Mouse (Mus musculus) CD4-positive, CD25-positive, alpha-beta regulatory T cell, adult 2 months (primary cell): Measurements from ENCODE around the gene Mapkapk3.
A peak's percentile ranks its signal among the peaks of the same experiment; 100 is the strongest.

Source experiments
- DNase-seq: peaks from one replicate; pipeline ENCODE4 v3.0.0-alpha.2; 2012; ENCODE audit warnings: low read depth, low spot score

Gene Mapkapk3

DNA sequence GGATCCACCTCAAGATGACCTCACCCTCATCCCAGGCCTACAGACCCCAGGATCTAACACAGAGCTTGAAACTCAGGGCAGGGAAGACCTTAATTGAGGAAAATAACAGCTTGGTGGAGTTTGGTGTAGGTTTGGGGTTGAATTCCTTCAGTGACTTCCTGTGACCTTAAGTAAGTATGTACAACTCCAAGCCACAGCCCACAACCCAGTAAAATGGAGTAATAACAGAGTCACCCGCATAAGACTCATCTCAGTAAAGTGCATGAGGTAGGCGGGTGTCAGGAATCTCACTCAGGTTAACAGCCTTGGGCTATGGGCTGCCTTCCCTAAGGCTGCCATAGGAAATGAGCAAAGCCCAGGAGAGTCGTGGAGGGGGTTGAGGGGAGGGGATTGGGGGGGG, 24.9 kb downstream of the Mapkapk3 start:
- no peak for DNase-seq

DNA sequence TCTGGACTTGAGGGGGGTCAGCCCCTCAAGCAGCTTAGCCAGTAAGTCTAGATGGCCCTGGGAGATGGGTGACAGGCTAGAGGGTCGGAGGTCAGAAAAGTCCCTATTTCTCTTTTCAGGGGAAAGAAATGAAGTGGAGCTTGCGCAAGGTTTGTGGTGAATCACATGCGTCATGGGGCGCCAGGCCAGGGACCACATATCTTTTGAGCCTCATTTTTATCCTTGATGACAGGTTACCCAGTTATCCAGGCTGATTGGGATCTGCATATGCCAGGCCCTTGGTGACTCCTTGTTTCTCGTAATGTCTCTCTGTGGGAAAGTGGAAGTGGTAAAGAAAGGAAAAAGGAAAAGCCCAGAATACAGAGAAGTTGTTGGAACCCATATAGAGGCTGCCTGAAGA, 25.8 kb downstream of the Mapkapk3 start:
- DNase-seq = no peak

DNA sequence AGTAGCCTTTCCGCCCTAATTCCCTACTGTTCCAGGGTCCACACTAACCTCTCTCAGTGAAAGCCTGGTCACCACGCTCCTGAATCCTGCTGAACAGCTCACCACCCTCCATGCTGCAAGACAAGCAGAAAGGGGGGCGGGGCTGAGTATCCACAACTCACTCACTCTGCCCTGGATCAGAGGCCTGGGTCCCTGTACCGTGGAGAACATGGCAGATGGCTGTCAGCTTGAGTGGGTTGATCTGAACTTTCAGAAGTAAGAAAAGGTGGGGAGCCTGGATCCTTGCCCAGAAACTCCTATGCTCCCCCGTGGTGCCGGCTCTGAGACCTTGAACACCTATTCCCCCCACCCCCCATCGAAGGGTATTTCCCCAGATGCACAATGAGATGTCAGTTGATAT, 27.3 kb downstream of the Mapkapk3 start:
- DNase-seq = no peak

DNA sequence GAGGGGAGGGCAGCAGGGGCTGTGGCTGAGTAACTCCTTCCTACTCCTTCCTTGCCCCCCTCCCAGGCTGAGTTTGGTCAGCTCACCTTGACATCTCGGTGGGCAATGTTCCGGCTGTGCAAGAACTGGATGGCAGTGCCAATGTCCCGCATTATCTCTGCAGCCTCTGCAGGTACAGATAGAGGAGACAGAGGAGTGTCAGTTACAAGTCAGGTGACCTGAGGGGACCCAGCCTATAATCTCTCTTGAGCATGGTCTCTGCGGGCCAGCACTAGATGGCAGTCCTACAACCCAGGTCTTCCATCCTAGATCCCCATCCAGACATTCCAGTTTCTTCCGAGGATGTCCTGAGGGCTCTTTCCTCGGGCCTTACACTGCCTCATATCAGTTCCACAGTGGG, 27.9 kb downstream of the Mapkapk3 start:
- DNase-seq = no peak

DNA sequence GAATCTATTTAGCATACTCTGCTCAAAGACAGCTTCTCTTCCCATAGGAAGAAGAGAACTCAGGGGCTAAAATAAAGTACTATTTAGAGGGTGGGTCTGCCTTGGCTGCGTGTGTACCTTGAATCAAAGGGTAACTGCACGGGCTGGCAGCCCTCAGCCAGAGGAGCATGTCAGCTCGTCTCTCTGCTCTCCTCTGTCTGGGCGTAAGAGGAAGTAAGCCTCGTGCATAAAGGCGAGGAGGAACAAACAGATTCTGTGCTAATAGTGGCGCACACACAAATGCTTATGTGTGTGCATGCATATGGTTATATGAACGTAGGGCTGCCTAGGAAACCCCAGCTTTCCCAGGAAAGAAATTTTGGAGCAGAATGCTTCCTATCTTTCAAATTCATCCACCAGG, 28.8 kb downstream of the Mapkapk3 start:
- no peak for DNase-seq

DNA sequence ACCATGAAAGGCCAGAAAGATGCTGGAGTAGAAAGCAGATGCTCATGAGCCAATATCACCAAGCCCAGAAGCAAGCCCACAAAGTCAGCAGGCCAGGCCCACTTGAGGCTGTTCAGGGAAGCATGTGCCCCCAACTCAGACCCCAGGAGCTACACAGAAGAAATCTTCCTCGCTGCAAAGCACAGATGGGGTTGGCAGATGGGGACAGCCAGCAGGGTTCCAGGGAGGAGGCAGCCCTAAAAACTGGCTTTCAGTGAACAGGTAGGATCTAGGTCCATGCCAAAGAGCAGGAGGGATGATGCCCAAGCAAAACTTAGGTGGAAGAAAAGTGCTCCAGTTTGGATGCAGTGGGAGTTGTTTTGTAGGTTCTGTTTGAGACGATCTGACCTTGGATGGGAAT, 29.2 kb downstream of the Mapkapk3 start:
- DNase-seq = no peak

DNA sequence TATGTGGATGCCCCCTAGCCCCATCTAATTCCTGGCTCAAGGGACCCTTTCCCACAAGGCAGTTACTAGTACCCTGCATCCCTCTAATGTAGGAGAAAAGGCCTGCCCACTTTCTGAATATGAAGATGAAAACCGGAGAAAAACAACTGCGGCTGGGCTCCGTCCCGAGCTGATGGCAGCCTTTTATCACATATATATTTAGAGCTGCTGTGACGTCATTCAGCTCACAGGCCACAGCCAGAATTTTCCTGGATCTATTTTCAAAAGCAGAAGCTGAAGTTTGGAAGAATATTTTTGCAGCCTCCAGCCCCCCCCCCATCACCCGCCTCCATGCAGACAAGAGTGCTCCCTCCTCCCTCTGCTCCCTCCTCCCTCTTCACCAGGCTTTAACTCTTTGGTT, 30.1 kb downstream of the Mapkapk3 start:
- DNase-seq = no peak

DNA sequence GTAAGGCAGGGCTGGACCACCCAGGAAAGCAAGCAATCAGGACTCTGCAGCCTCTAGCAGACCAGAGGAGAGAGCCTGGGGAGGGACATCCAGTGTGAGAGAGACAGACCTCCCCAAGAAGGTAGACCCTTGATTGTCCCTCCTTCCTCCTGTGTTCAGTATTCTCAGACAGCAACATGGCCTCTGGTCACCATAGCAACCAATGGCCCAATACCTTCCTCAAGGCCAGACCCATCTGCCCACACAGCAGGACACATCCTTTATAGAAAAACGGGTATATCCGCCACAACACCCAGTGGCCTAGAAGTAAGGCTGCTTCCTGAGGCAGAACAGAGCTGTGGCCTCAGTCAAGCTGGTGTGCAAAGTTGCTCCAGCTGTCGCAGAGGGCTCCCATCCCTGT, 34.1 kb downstream of the Mapkapk3 start:
- no peak for DNase-seq

DNA sequence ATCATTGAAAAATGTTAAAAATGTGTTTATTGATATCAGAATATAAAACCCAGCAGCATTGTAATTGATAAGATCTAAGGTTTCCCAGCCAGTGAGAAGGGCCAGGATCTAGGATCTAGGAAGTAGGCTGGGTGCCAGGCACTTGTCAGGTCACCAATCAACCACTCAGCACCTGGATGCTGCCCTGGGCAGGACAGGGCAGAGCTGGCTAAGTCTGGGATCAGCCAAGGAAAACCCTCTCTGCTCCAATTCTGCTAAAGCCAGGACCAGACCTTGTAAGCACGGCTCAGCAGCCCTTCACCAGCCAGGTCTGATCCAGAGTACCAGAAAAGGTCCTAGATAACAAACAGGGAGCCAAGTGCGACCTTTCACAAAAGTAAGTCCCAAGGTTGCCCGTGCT, 34.8 kb downstream of the Mapkapk3 start:
- no peak for DNase-seq

DNA sequence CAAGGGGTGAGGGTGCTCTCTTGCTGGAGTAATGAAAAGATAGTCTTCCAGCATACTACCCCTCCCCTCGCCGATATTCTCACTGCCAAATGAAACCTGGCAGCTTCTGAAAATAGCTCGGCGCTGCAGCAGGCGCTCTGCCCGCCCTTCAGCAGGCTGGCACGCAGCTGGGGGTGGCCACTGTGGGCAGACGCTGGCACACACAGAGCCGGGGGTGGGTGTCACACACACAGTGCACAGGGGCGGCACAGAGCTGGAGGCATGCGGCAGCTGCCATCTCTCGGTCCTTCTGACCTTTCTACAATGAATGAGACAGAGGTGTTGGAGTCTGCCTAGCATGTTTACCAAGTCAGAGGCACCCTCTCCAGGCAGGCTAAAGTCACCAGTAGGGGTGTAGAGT, 35.2 kb downstream of the Mapkapk3 start:
- no peak for DNase-seq

DNA sequence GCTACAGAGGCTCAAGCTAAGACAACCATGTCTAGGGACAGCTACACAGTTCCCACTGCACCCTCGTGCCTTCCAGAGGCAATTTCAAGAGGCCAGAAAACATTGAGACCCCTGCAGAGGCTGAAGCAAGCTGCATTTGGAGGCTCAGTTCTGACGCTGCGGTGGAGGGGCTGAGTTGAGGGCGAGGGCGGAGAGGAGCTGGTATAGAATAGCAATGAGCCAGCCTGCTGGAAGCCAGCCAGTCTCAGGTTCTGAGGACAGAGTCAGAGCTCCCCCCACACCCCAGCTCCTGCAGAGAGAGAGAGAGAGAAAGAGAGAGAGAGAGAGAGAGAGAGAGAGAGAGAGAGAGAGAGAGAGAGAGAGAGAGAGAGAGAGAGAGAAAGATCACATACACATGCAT, 37.5 kb downstream of the Mapkapk3 start:
- no peak for DNase-seq

DNA sequence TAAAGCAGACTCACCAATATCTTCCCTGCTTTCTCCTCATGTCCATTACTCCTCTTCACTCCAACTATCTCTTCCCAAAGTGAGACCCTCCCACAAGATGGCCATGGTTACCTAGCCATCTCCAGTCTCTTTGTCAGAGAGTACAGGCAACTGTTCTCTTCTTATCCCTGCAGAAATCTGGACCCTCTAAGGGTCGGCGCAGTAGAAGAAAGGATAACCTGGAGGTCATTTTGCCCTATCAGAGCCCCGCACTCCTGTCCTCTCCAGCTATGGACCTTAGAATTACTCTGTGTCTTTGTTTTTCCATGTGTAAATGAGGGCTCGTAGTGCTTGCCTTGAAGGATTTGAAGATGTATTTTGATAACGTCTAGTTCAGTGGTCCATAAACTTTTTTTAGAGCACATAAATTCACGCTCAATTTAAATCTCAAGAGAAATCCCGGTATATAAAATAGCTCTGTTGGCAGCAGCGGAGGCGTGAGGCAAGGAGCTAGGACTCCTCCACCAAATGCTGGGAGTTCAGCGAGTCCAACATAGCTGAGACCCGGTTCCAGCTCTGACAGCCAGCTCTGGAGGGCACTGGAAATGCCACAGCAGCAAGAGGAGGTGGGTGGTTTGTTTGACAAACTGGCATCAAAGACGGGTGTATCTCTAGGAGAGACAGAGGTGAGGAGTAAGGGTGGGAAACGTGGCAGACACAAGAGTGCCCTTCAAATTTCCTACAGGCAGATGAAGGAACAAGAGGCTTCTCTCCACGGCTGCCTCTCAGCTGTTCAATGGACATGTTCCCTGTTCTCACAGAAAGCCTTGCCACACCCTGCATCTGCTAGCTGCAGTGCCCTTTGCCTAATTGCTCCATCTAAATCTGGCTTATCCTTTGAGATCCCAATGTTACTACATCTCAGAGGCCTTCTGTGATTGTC, 39.0 kb downstream of the Mapkapk3 start:
- DNase-seq = no peak

DNA sequence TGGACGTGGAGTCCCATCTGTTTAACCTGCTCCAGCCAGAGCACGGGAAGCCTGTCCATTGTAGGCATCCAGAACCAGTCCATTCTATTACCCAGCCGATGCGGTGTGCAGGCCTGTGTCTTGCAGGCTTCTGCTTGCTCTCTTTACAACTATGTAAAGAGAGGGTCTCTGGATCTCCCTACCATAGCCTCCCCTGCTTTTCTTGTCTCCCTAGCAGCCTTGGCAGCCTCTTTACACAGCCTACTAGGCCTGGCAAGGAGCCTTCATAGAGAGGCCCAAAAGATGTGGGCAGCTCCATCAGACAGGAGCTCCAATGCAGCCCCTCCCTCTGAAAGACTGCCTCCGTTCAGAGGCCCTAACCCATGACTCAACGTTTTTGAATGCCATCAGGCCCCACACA, 40.5 kb downstream of the Mapkapk3 start:
- DNase-seq = no peak

DNA sequence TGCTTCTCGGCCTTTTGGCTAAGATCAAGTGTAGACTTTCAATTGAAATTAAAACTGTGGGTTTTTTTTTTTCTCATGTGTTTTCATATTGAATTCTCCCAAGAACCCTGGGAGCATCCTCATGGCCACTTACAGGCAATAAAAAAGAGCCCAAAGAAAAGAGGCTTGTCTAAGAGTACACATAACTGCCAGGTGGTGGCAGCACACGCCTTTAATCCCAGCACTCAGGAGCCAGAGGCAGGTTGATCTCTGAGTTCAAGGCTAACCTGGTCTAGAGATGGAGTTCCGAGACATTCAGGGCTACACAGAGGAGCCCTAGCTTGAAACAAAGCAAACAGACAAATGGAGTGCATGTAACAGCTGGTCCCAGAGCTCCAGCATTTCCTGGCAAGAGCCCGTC, 43.5 kb downstream of the Mapkapk3 start:
- peak; percentile 78 for DNase-seq

DNA sequence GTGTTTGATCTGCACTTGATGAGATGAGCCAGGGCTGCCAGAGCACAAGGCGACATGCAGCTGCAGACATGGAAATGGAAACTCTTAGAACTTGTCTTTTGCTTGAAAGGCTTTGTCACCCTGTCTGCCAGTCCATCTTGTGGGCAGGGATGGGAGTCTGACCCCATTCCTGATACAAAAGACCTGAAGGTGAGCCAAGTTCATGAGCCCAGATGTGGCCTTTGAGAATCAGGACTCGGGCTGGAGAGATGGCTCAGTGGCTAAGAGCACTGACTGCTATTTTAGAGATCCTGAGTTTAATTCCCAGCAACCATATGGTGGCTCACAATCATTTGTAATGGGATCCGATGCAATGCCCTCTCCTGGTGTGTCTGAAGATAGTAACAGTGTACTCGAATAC, 44.4 kb downstream of the Mapkapk3 start:
- DNase-seq = no peak

DNA sequence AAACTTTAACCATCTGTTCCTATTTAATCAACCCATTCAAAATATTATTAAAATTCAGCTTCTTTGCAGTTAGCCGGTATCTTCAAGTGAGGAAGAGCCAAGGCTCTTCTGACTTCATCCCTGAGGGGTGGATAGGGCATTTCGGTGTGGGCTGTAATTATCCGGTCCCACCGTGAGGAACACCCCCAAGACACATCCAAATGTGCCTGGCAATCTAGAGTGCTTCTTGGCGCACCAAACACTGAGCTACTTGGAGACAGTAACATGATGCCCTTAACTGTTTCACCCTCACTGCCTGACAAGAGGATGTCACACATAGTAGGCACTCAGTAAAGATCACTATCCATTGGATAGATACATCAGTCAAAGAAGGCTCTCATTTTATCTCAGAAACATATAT, 53.5 kb downstream of the Mapkapk3 start:
- DNase-seq = no peak

DNA sequence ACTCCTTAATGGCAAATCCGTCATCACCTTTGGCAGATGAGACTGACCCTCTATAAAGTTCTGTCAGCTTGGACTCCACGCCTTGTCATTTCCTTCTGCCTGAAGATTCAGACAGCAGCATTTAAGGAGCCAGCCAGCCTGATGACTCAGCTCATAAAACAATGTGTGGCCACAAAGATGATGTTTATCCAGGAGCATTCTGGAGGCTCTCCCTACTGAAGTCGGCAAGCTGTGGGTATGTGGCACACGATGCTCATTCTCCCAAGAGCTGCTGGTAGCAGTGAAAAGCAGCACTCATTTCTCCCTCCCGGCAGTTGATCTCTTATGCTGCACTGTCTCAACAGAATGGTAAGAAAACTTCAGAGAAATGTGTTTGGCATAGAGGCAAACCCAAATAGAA, 54.4 kb downstream of the Mapkapk3 start:
- DNase-seq = no peak

DNA sequence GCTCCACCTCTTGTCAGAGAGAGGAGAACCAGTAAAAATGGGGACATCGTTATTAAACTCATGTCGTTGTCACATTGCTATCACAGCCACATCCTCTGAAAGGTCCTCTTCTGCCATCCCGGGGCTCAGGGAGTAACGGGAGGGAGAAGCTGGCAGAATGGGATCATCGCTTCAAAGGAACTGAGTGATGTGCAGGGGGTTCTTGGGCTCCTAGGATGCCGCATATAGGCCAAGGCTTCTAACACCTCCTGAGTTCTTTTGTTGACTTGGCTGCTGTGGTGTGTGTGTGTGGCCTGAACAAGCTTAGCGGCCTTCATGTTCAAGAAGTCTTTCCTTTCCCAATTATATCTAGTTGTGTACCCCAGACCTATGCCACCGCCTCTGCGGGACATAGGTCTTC, 57.5 kb downstream of the Mapkapk3 start:
- DNase-seq = peak; percentile 10

DNA sequence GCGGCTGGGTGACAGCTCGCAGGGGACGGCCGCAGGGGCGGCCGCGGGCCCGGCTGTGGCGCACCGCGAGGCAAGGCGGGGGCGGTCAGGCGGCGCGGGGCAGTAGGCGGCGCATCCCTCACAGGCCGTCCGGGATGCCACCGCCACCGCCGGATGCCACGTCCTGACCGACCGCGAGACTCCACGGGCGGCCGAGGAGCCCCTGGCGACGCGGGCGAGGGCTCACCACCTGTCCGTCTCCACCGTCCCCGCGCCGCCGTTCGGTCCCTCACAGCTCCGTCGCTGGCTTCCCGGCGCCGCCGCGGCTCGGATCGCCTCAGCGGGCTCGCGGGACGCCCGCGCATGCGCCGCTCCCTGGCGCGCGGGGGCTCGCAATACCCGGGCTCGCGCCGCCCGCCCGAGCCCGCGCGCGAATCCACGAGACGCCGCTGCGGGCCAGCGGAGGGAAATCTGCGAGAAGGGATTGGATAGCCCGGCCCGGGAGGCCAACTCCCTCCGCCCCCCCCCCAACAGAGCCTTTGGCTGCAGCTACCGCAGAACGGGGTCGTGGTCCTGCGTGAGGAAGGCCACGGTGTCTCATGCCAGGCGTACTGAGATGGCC, 58.0 kb downstream of the Mapkapk3 start, which contains the start of gene Dock3:
Gene Dock3 (minus strand): TSS at position 371 of the 601 bp plus-strand sequence.
- DNase-seq = peak; percentile 72

DNA sequence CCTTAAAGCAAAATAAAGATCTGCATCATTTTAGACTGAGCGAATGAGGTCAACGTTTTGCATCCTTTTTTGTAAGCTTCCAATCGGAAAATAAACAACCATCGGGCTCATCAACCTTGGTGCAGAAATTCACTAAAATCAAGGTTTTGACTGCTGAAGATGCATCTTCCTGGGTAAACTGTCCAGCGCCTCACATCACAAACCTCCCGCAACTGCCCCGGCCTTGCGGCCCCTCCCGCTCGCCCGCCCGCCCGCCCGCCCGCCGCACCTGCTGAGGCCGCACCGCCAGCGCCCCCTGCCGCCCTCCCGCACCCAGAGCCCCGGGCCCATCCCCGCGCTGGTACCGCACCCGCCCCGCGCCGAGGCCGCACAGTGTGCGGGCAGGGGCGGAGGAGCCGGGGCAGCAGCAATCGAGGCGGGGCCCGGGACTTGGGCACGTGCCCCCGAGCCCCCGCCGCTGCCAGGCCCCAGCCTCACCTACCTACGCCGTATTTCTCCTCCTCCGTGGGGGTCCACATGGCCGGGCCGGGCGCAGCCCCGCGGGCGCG, 58.6 kb downstream of the Mapkapk3 start:
- peak; percentile 61 for DNase-seq

DNA sequence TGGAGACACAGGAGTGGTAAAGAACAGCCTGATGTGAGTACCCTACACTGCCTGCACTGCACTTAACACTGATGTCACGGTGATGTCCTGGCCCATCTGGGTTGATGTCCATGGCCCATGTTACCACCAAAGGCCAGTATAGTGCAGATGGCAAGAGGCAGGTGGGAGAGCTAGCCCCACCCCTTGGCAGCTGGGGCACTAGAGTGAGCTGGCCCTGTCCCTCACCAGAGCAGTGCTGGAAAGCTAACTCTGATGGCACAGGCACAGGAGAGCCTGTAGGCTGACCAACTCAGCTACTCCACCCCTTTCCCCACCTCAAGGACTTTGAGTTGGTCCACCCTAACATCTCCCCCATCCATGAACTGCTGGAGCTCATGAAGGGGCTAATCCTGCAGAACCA, 65.1 kb downstream of the Mapkapk3 start:
- no peak for DNase-seq
